Mouse (Mus musculus): ENCODE results near the gene Ankrd11. TPM values are rescaled to one million over a fixed set of nuclear protein-coding genes. Genes with fewer than 3 reads are reported as not detected.

Gene Ankrd11
- total and polyA plus RNA-seq, 3 experiments: 49.2 to 235 (median 87.7) TPM

DNA sequence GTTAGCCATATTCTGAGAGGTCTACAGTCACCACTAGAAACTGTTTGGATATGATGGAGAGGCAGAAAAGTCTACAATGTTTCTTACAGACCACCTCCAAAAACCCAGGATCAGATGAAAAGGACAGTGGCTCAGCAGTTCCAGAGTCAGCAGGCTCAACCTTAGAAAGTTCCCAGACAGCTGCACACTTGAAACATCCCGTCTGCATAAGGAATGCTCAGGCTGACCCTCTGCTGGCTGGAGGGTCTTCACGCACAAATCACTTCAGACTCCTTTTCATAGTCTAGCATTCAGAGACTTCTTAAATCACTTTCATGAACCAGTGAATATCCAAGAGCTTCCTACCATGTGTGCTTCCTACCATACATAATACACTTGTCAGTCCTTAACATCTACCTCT lies 49.8 kb downstream of the Ankrd11 start:
- H3K9me3 ChIP-seq (replicated peaks; ENCODE audit: insufficient read depth, low read length): no peaks in the 10 kb centered on the region
- peaks cover 10 to 17% of the 10 kb centered on the region in 2 experiments for H3K4me1 ChIP-seq (ENCODE audit: control insufficient read depth in 1 of 2, insufficient read depth in 2 of 2, low read length in 2 of 2)
- H3K4me3 ChIP-seq (ENCODE audit: control insufficient read depth in 1 of 2, insufficient read depth in 1 of 2, low read depth in 2 of 2, low read length in 2 of 2): no peak overlapping the region
- peaks cover 5 to 28% of the 10 kb centered on the region in 2 experiments; a peak in 3 of 4 replicates for H3K36me3 ChIP-seq (ENCODE audit: control insufficient read depth in 1 of 2, insufficient read depth in 2 of 2, low read length in 2 of 2)
- H3K9ac ChIP-seq (ENCODE audit: control insufficient read depth, low read depth, low read length, poor library complexity, severe bottlenecking): no peak overlapping the region
- no peak for TF ChIP-seq RCOR1 (IDR thresholded peaks at IDR 0.05; ENCODE audit: low read depth, low read length)
- no peak for TF ChIP-seq MAZ (IDR thresholded peaks at IDR 0.05; ENCODE audit: low read depth, low read length)
- no peak for TF ChIP-seq HCFC1 (IDR thresholded peaks at IDR 0.05; ENCODE audit: low read depth, low read length)
- no peak for TF ChIP-seq NRF1 (IDR thresholded peaks at IDR 0.05; ENCODE audit: insufficient read depth, low read depth, low read length, poor library complexity, severe bottlenecking)
- TF ChIP-seq TBP (IDR thresholded peaks at IDR 0.05; ENCODE audit: low read depth, low read length): no peak
- no peak for TF ChIP-seq MAFK (IDR thresholded peaks at IDR 0.05; ENCODE audit: borderline replicate concordance, low read depth, low read length)
- TF ChIP-seq MAX (IDR thresholded peaks at IDR 0.05; ENCODE audit: low read length): no peak
- DNase-seq (ENCODE audit: low read depth, low spot score): no peak
- peaks cover 80% of the 10 kb centered on the region for H3K79me2 ChIP-seq (ENCODE audit: control insufficient read depth, insufficient read depth, low read length, poor library complexity)
- no peak overlapping the region for H3K27ac ChIP-seq (ENCODE audit: control insufficient read depth, low read depth, low read length)
- no peaks in the 10 kb centered on the region for H3K27me3 ChIP-seq (ENCODE audit: control insufficient read depth in 1 of 2, insufficient read depth in 2 of 2, low read length in 2 of 2)

GRCm38 (mm10) chr8:122991368-122991767 lies 50.7 kb downstream of the Ankrd11 start:
- Histone ChIP-seq H3K9me3 (replicated peaks; ENCODE audit: insufficient read depth, low read length) (no peaks in the 10 kb centered on the region), H3K79me2 (ENCODE audit: control insufficient read depth, insufficient read depth, low read length, poor library complexity) (peaks cover 80% of the 10 kb centered on the region), H3K4me1 (ENCODE audit: control insufficient read depth in 1 of 2, insufficient read depth in 2 of 2, low read length in 2 of 2) (peaks cover 10 to 17% of the 10 kb centered on the region in 2 experiments), H3K9ac (ENCODE audit: control insufficient read depth, low read depth, low read length, poor library complexity, severe bottlenecking) (no peak overlapping the region), H3K4me3 (ENCODE audit: control insufficient read depth in 1 of 2, insufficient read depth in 1 of 2, low read depth in 2 of 2, low read length in 2 of 2) (no peak overlapping the region), H3K36me3 (ENCODE audit: control insufficient read depth in 1 of 2, insufficient read depth in 2 of 2, low read length in 2 of 2) (peaks cover 3 to 26% of the 10 kb centered on the region in 2 experiments; a peak in 3 of 4 replicates), H3K27ac (ENCODE audit: control insufficient read depth, low read depth, low read length) (no peak overlapping the region), H3K27me3 (ENCODE audit: control insufficient read depth in 1 of 2, insufficient read depth in 2 of 2, low read length in 2 of 2) (no peaks in the 10 kb centered on the region)
- DNase-seq (ENCODE audit: low read depth, low spot score): no peak
- TF ChIP-seq TAL1 (IDR thresholded peaks at IDR 0.05; ENCODE audit: low read length): no peak
- TF ChIP-seq GABPA (IDR thresholded peaks at IDR 0.05; ENCODE audit: low read depth, low read length): no peak

- peaks cover 10 to 17% of the 10 kb centered on the region in 2 experiments for H3K4me1 ChIP-seq (ENCODE audit: control insufficient read depth in 1 of 2, insufficient read depth in 2 of 2, low read length in 2 of 2)
- H3K79me2 ChIP-seq (ENCODE audit: control insufficient read depth, insufficient read depth, low read length, poor library complexity): peaks cover 85% of the 10 kb centered on the region
- H3K4me3 ChIP-seq (ENCODE audit: control insufficient read depth in 1 of 2, insufficient read depth in 1 of 2, low read depth in 2 of 2, low read length in 2 of 2): no peak overlapping the region
- no peak for TF ChIP-seq ZMIZ1 (IDR thresholded peaks at IDR 0.05; ENCODE audit: low read depth, low read length)
- TF ChIP-seq TCF12 (IDR thresholded peaks at IDR 0.05; ENCODE audit: low read depth, low read length): no peak
- TF ChIP-seq KAT2A (conservative IDR thresholded peaks at IDR 0.05; ENCODE audit: low read depth, low read length): no peak
- TF ChIP-seq MAZ (IDR thresholded peaks at IDR 0.05; ENCODE audit: low read depth, low read length): no peak
- TF ChIP-seq MEF2A (IDR thresholded peaks at IDR 0.05; ENCODE audit: extremely low read depth, insufficient replicate concordance, low read depth, low read length, poor library complexity, severe bottlenecking): no peak
- TF ChIP-seq E2F4 (IDR thresholded peaks at IDR 0.05; ENCODE audit: borderline replicate concordance, low read depth, low read length): no peak
- no peak for TF ChIP-seq RCOR1 (IDR thresholded peaks at IDR 0.05; ENCODE audit: low read depth, low read length)
- no peak for TF ChIP-seq POLR2A (IDR thresholded peaks at IDR 0.05; ENCODE audit: control insufficient read depth in 1 of 2, insufficient read depth in 1 of 2, low read depth in 1 of 2, low read length in 2 of 2, poor library complexity in 1 of 2)
- TF ChIP-seq ETS1 (IDR thresholded peaks at IDR 0.05; ENCODE audit: low read depth, low read length): no peak
- TF ChIP-seq MYB (IDR thresholded peaks at IDR 0.05; ENCODE audit: low read depth, low read length): no peak
- TF ChIP-seq HCFC1 (IDR thresholded peaks at IDR 0.05; ENCODE audit: low read depth, low read length): no peak
- TF ChIP-seq CHD1 (IDR thresholded peaks at IDR 0.05; ENCODE audit: low read depth, low read length): no peak
- TF ChIP-seq ZNF384 (IDR thresholded peaks at IDR 0.05; ENCODE audit: low read depth, low read length): no peak
- TF ChIP-seq MAFK (IDR thresholded peaks at IDR 0.05; ENCODE audit: borderline replicate concordance, low read depth, low read length): no peak
- no peak for TF ChIP-seq NELFE (IDR thresholded peaks at IDR 0.05; ENCODE audit: low read depth, low read length)
- no peak for TF ChIP-seq ZKSCAN1 (IDR thresholded peaks at IDR 0.05; ENCODE audit: low read depth, low read length)
- TF ChIP-seq USF1 (IDR thresholded peaks at IDR 0.05; ENCODE audit: low read depth, low read length): no peak
- no peak for TF ChIP-seq NRF1 (IDR thresholded peaks at IDR 0.05; ENCODE audit: insufficient read depth, low read depth, low read length, poor library complexity, severe bottlenecking)
- no peak for TF ChIP-seq RAD21 (IDR thresholded peaks at IDR 0.05; ENCODE audit: low read depth, low read length)
- H3K27me3 ChIP-seq (ENCODE audit: control insufficient read depth in 1 of 2, insufficient read depth in 2 of 2, low read length in 2 of 2): no peaks in the 10 kb centered on the region
- H3K36me3 ChIP-seq (ENCODE audit: control insufficient read depth in 1 of 2, insufficient read depth in 2 of 2, low read length in 2 of 2): peaks cover 4 to 33% of the 10 kb centered on the region in 2 experiments
- H3K27ac ChIP-seq (ENCODE audit: control insufficient read depth, low read depth, low read length): no peak overlapping the region
- DNase-seq (ENCODE audit: low read depth, low spot score): no peak
- no peak overlapping the region for H3K9ac ChIP-seq (ENCODE audit: control insufficient read depth, low read depth, low read length, poor library complexity, severe bottlenecking)
- H3K9me3 ChIP-seq (replicated peaks; ENCODE audit: insufficient read depth, low read length): no peaks in the 10 kb centered on the region
Measured at GRCm38 (mm10) chr8:122989976-122990375, 52.1 kb downstream of the Ankrd11 start.
